In the genomic region with DNA sequence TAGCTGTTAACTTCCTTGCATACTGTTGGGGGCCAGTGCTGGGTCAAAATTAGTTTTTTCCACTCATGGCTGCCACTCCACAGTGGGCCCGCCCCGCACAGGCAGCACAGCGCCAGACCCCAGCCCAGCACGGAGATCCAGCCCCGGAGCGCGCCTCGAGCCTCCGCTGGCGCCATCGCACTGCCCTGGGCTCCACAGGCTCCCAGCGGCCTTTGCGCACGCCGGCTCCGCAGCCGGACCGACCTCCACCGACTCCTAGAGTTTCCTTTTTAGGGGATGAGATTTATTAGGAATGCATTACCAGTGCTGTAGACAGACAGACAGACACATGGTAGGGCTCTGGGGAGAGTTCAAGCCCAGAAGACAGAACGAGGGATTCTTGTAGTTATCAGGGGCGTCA, we compare ENCODE assay signal across 9 mouse cellular contexts. TPM values are rescaled to one million over a fixed set of nuclear protein-coding genes. Genes with fewer than 3 reads are reported as not detected.
DNase-seq lines count a peak whose midpoint lies in the region; ATAC-seq and TF ChIP-seq lines count a peak whose summit lies in the region.
"Had no signal": no experiment of that assay in that cellular context is flagged by ENCODE, and none has a peak within 500 bp of the region (broad histone marks: within the 10 kb centered on the region; RNA-seq: fewer than 3 reads in every experiment).

No protein-coding gene starts in this region.

- no peak for ATAC-seq in forebrain, embryonic 14.5 days
- no peak for ATAC-seq in lung, embryonic 16.5 days (ENCODE audit: low read depth)
- no peak; the same call in 1 of the 2 replicates for ATAC-seq in limb, embryonic 13.5 days (ENCODE audit: low FRiP score, low read depth)
- ATAC-seq in stomach, embryonic 15.5 days (ENCODE audit: insufficient read depth, low FRiP score, low read depth) = no peak

- peak overlapping the region; percentile 27 for H3K4me3 ChIP-seq in forebrain, embryonic 10.5 days
- H3K4me3 ChIP-seq in forebrain, embryonic 14.5 days (ENCODE audit: low read depth, low read length) = no peak overlapping the region
- no peak overlapping the region for H3K4me3 ChIP-seq in lung, embryonic 16.5 days (ENCODE audit: low read length)
- H3K4me3 ChIP-seq in lung, adult 2 months (replicated peaks; ENCODE audit: extremely low read depth, low read depth, low read length) = no peak overlapping the region
- H3K4me3 ChIP-seq in limb, embryonic 13.5 days = no peak overlapping the region
- no peak overlapping the region for H3K4me3 ChIP-seq in stomach, embryonic 15.5 days (replicated peaks)

- no peak overlapping the region for H3K9ac ChIP-seq in forebrain, embryonic 14.5 days (ENCODE audit: low read length)
- no peak overlapping the region for H3K9ac ChIP-seq in lung, embryonic 16.5 days (ENCODE audit: low read length)
- no peak overlapping the region for H3K9ac ChIP-seq in limb, embryonic 13.5 days
- H3K9ac ChIP-seq in stomach, embryonic 15.5 days = no peak overlapping the region

- H3K27ac ChIP-seq in forebrain, embryonic 10.5 days = peak overlapping the region; percentile 35; the same call in 1 of the 2 replicates
- no peak overlapping the region for H3K27ac ChIP-seq in forebrain, embryonic 14.5 days (ENCODE audit: low read depth, low read length)
- H3K27ac ChIP-seq in lung, embryonic 16.5 days (ENCODE audit: low read length) = no peak overlapping the region
- no peak overlapping the region for H3K27ac ChIP-seq in limb, embryonic 13.5 days
- no peak overlapping the region for H3K27ac ChIP-seq in stomach, embryonic 15.5 days

- H3K9me3 ChIP-seq in forebrain, embryonic 10.5 days = no peaks in the 10 kb centered on the region
- H3K9me3 ChIP-seq in forebrain, embryonic 14.5 days (replicated peaks; ENCODE audit: control insufficient read depth, low read length) = no peaks in the 10 kb centered on the region
- H3K9me3 ChIP-seq in lung, embryonic 16.5 days (ENCODE audit: control insufficient read depth, low read length) = no peaks in the 10 kb centered on the region
- H3K9me3 ChIP-seq in limb, embryonic 13.5 days = no peaks in the 10 kb centered on the region
- H3K9me3 ChIP-seq in stomach, embryonic 15.5 days = no peaks in the 10 kb centered on the region

- WGBS in forebrain, embryonic 10.5 days = 54% methylated on average over 21 of the region's 21 CpGs
- WGBS in forebrain, embryonic 14.5 days = 66% methylated on average over 21 of the region's 21 CpGs
- WGBS in lung, embryonic 16.5 days = 55% methylated on average over 21 of the region's 21 CpGs
- 50% methylated on average over 21 of the region's 21 CpGs for WGBS in lung, adult 2 months
- 56% methylated on average over 21 of the region's 21 CpGs for WGBS in limb, embryonic 13.5 days
- WGBS in stomach, embryonic 15.5 days = 54% methylated on average over 21 of the region's 21 CpGs

- TF ChIP-seq POLR2A in lung, adult 2 months (IDR thresholded peaks at IDR 0.05; ENCODE audit: borderline replicate concordance, extremely low read depth, low read depth, low read length) = no peak

- H3K36me3 ChIP-seq in forebrain, embryonic 10.5 days (replicated peaks) = no peaks in the 10 kb centered on the region
- no peaks in the 10 kb centered on the region for H3K36me3 ChIP-seq in forebrain, embryonic 14.5 days (ENCODE audit: control insufficient read depth, insufficient read depth, low read length)
- no peaks in the 10 kb centered on the region for H3K36me3 ChIP-seq in lung, embryonic 16.5 days (ENCODE audit: control insufficient read depth, insufficient read depth, low read length)
- no peaks in the 10 kb centered on the region for H3K36me3 ChIP-seq in limb, embryonic 13.5 days
- no peaks in the 10 kb centered on the region for H3K36me3 ChIP-seq in stomach, embryonic 15.5 days

- no peak for TF ChIP-seq CTCF in lung, adult 2 months (IDR thresholded peaks at IDR 0.05; ENCODE audit: insufficient read depth, low read length)

- no peak overlapping the region for H3K4me2 ChIP-seq in forebrain, embryonic 14.5 days (ENCODE audit: low read length)
- peak overlapping the region; percentile 40 for H3K4me2 ChIP-seq in lung, embryonic 16.5 days (ENCODE audit: low read depth, low read length)
- peak overlapping the region; percentile 42 for H3K4me2 ChIP-seq in limb, embryonic 13.5 days (replicated peaks)
- peak overlapping the region; percentile 35 for H3K4me2 ChIP-seq in stomach, embryonic 15.5 days

- no peaks in the 10 kb centered on the region for H3K27me3 ChIP-seq in forebrain, embryonic 10.5 days (ENCODE audit: poor library complexity, severe bottlenecking)
- no peaks in the 10 kb centered on the region for H3K27me3 ChIP-seq in forebrain, embryonic 14.5 days (replicated peaks; ENCODE audit: control insufficient read depth, insufficient read depth, low read length)
- no peaks in the 10 kb centered on the region for H3K27me3 ChIP-seq in lung, embryonic 16.5 days (ENCODE audit: control insufficient read depth, insufficient read depth, low read depth, low read length)
- H3K27me3 ChIP-seq in limb, embryonic 13.5 days = peaks cover 9% of the 10 kb centered on the region
- H3K27me3 ChIP-seq in stomach, embryonic 15.5 days (replicated peaks) = no peaks in the 10 kb centered on the region

- DNase-seq in forebrain, embryonic 10.5 days (ENCODE audit: extremely low spot score, low spot score) = no peak
- DNase-seq in forebrain, embryonic 14.5 days (ENCODE audit: low spot score) = no peak
- DNase-seq in lung, adult 2 months = no peak
- no peak for DNase-seq in right cerebral cortex, postnatal 25 days
- no peak for DNase-seq in urinary bladder, adult 2 months (ENCODE audit: low spot score)
- DNase-seq: right cerebral cortex, adult 18-20 months had no signal

- H3K4me1 ChIP-seq in forebrain, embryonic 10.5 days = peaks cover 4% of the 10 kb centered on the region
- no peaks in the 10 kb centered on the region for H3K4me1 ChIP-seq in forebrain, embryonic 14.5 days (ENCODE audit: control insufficient read depth, insufficient read depth, low read length)
- no peaks in the 10 kb centered on the region for H3K4me1 ChIP-seq in lung, embryonic 16.5 days (replicated peaks; ENCODE audit: control insufficient read depth, insufficient read depth, low read length)
- no peaks in the 10 kb centered on the region for H3K4me1 ChIP-seq in lung, adult 2 months (ENCODE audit: control insufficient read depth, insufficient read depth, low read length)
- peaks cover 13% of the 10 kb centered on the region; the same call in 1 of the 2 replicates for H3K4me1 ChIP-seq in limb, embryonic 13.5 days
- 0 out of 2 replicates have a peak, but pooled peaks cover 6% of the 10 kb centered on the region for H3K4me1 ChIP-seq in stomach, embryonic 15.5 days

RNA-seq across cellular contexts. Expression of gene Slc28a3, which starts 58.0 kb away (rescaled TPM):
- 0.06 TPM in 1 of 2 replicates, not detected in the other for polyA plus RNA-seq in forebrain, embryonic 10.5 days (2016; fragmentation: Nextera tagmentation; extraction: Ambion mirVana)
- not detected in 2 replicates for polyA plus RNA-seq in forebrain, embryonic 14.5 days (2014; fragmentation: Nextera tagmentation; extraction: Ambion mirVana)
- 0.08 TPM in 1 of 2 replicates, not detected in the other for polyA plus RNA-seq in lung, embryonic 16.5 days (2015; fragmentation: Nextera tagmentation; extraction: Ambion mirVana)
- 0.26 and 2.0 TPM in 2 replicates for polyA plus RNA-seq in lung, adult 2 months (2012; rRNA removed)
- 0.09 TPM in 1 of 2 replicates, not detected in the other for polyA plus RNA-seq in limb, embryonic 13.5 days (2015; fragmentation: Nextera tagmentation; extraction: Ambion mirVana)
- polyA plus RNA-seq in stomach, embryonic 15.5 days (2015; fragmentation: Nextera tagmentation; extraction: Ambion mirVana) = 1.6 and 2.6 TPM in 2 replicates
- 0.06 and 0.07 TPM in 2 replicates for polyA plus RNA-seq in urinary bladder, adult 2 months (2012; rRNA removed)
